Mouse (Mus musculus) ES-Bruce4 (cell line): ENCODE results near the gene Eras.

Experiments used
- CTCF ChIP-seq: IDR thresholded peaks from one replicate; pipeline ENCODE4 v1.8.1; 2011; ENCODE audit warnings: low read depth, low read length
- POLR2A ChIP-seq: IDR thresholded peaks from one replicate; pipeline ENCODE4 v1.8.1; 2011; ENCODE audit warnings: low read length; ENCODE audit not compliant: insufficient read depth

DNA sequence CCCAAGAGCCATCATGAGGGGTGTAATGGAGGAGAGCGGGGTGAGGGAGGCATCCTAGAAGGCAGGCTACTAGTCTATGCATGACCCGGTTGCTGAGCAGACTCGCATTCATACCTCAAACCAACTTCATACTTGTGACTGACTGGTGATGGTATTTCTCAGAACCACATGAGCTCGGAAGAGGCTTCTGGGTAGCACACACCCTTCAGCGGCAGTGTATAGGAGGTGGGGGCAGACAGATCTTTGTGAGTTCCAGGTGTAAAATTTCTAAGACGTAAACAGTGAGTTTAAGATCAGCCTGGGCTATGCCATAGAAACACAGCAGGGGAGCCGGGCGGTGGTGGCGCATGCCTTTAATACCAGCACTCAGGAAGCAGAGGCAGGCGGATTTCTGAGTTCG, 49.5 kb upstream of the Eras start, which contains the start of gene Gata1:
- TF ChIP-seq POLR2A: no peak
- no peak for TF ChIP-seq CTCF
